Mouse (Mus musculus): ENCODE measurements around the gene Zfp773.

Zfp773 gene

GRCm38 (mm10) chr7:7136379-7136866 is at the start of gene Zfp773:
TSS of gene Zfp773 (minus strand) at chr7:7136755.
- in situ Hi-C loops (cut with MboI, MseI): loop anchor here in 1 of 2 experiments (25.0 kb wide), 1 partner anchor 999 kb away; no protein-coding TSS in a partner anchor

DNA sequence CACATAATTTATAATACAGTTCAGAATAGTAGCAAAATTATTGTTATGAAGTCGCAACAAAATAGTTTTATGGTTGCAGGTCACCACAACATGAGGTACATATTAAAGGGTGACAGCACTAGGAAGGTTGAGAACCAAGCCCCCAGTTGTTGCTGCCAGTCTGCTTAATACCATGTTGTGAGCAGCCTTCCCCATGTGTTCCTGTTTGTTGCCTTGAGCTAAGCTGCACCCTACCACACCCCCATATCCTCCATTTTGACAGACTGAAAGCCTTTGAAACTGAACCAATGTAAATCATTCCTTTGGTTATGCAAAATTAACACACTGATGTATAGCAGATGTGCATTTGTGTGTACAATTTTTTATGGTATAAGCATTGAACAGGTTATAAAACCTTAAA is 49.3 kb upstream of the Zfp773 start:
- in situ Hi-C loops (cut with MboI, MseI): no loop called here

DNA sequence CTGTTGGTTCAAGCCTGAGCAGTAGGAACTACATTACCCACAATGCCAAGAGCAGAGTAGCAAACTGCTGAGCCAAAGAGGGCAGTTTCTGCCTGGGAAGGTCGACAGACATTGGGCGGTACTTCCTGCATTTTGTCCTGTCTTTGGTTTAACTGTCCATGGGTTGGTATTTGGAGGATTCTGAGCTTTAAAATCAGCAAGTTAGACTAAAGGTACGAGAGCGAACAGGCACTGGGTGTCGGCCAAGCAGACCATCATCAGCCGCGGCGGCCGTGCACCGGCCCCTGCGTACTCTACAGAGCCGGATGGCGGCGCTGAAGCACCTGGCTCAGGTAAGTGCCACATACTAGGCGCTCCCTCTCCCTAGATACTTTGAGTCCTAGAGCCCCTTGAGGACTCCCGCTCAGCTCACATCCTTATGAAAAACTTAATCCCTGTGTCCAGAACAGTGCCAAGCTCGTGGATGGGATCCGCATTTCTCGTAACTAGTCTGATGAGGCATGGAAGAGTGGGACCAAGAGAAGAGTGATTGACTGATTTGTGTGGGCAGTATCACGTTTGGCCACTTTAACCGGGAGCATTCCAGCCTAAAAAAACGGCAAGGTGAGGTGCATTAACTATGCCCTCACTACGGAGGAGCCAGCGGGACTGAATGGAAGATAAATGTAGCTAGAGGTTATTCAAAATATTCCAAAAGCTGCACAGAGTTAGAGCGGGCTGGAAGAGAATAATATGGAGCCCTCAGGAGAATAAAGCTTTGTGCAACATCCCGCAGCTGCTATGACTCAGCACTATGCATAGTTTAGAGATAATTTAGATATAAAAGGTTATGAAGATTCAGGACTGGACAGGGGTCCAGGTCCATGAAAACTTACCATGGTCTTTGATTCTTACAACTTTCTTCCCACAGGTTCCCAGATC is 34.9 kb upstream of the Zfp773 start, which contains the start of gene Zfp418:
Zfp418 (plus strand) TSS at position 104 of the 921 bp plus-strand sequence.
- in situ Hi-C loops (cut with MboI, MseI): loop anchor here in 1 of 2 experiments (5.0 kb wide), 1 partner anchor 234 kb away; no protein-coding TSS in a partner anchor

DNA sequence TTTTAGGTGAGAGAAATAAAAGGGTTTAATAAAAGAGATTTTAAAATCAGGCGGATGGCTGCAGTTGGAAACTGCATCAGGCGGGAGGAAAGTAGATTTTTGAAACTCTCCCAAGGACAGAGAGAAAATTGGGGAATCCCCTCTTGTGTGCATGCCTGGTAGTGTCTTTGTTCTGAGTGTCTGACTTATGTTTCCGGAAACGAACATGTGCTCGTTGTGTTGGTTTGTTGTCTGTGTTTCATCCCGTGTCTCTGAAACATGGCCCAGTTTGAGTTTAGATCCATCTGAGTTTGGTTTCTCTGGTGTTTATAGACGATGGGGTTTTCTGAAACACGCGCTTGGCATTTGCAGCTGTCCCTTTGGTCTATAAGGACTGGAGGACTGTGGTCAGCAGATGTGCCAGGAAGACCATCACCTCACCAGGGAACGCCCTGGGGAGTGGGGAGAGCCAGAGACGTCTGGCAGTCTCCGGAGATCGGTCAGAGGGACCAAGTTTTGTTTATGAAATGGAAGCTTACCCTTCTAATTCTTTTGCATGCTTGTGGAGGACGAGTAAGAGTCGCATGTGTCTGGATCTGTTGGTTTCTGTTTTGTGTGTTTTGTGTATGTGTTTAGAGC is 9.5 kb upstream of the Zfp773 start:
- in situ Hi-C loops (cut with MboI, MseI): loop anchor here in 1 of 2 experiments (25.0 kb wide), 1 partner anchor 1009 kb away; no protein-coding TSS in a partner anchor

DNA sequence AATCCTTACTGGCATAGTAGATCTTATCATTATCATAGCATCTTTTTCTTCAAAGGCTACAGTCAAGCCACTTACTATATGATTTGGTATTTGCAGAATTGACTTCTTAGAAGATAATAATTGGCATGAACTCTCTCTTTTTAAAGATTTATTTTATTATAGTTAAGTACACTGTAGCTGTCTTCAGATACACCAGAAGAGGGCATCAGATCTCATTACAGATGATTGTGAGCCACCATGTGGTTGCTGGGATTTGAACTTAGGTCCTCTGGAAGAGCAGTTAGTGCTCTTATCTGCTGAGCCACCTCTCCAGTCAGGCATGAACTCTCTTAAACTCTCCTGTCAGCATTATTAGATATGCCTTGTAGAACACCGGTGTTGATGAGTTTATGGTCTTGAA is 7.7 kb upstream of the Zfp773 start:
- in situ Hi-C loops (cut with MboI, MseI): loop anchor here in 1 of 2 experiments (25.0 kb wide), 1 partner anchor 1007 kb away; no protein-coding TSS in a partner anchor

- in situ Hi-C loops (cut with MboI, MseI): loop anchor here in 1 of 2 experiments (25.0 kb wide), 1 partner anchor 995 kb away; no protein-coding TSS in a partner anchor
Measured at GRCm38 (mm10) chr7:7132751-7133150, 3.8 kb downstream of the Zfp773 start.

GRCm38 (mm10) chr7:7130491-7131124 is 5.9 kb downstream of the Zfp773 start:
- in situ Hi-C loops (cut with MboI, MseI): loop anchor here in 1 of 2 experiments (25.0 kb wide), 1 partner anchor 993 kb away; no protein-coding TSS in a partner anchor

DNA sequence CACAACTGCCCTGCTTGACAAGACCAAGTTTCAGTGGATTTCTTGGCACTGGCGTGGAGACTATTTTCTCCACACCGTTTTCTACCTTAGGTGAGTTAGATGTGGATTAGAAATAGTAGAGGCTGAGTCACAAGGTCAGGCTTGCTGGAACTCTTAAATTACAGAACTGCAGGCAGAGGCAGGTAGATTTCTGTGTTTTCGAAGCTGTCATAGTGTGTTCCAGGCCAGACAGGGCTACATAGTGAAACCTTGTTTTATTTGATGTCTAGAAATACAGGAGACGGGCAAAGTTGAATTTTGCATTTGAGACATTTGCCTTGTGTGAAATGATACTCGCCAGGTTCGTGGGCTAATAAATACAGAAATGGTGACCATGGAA is 15.0 kb downstream of the Zfp773 start:
- in situ Hi-C loops (cut with MboI, MseI): loop anchor here in 1 of 2 experiments (25.0 kb wide), 1 partner anchor 784 kb away; the partner anchor contains the start of genes Gm3854 and Zfp583

DNA sequence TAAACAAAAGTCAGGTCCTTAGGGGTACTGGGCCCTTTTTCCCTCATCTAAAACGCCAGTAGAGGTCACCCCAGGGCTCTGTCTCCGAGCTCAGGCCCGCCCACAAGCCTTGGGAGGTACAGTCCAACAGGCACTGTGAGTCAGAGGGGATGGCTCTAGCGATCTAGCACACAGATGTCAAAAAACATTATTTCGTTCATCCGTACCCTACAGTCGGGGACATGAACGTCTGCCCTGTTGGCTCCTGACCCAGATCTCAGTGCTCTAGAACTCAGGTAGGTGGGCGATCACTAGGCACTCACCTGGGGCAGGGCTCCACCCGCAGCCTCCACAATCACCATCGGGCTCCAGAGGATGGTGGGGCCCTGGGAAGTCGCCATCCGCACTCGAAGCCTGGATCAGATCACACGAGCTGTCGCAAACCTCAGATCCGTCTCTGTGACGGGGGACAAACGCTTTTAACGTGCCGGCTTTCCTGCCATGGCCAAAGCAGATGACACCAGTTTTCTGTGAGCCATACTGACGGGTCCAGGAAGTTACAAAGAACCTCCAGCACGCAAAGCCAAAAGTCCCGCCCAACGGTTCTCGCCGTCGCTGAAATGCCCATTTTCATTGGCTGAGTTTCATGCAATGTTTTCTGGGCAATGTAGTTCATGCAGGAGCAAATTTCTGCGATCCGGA is 15.5 kb downstream of the Zfp773 start, which contains the start of gene Zfp954:
Zfp954 (minus strand) TSS at position 568 of the 681 bp plus-strand sequence.
- in situ Hi-C loops (cut with MboI, MseI): loop anchor here in 1 of 2 experiments (25.0 kb wide), 1 partner anchor 784 kb away; the partner anchor contains the start of genes Gm3854 and Zfp583

DNA sequence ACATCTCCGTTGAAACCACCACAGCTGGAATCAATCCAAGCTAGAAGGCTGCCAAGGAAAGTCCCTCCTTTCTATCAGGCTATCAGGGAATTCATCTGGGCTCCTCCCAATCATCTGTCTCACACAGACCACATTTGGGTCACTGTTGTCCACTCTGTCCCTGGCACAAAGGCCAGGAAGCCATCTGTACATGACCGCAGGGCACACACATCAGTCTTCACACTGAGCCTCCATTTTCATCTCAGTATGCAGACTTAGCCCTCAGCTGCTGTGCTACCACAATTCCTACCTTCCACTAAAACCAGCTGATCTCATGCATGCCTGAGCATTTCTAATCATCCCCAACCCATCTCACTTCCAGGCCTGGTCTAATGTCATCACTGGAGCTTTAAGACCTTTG is 18.1 kb downstream of the Zfp773 start:
- in situ Hi-C loops (cut with MboI, MseI): loop anchor here (5.0 to 25.0 kb wide), 4 partner anchors 74 to 781 kb away; partner anchors contain the start of genes Gm3854 (in 1 of the 2) and Zfp583 (in 1 of the 2)

- in situ Hi-C loops (cut with MboI, MseI): loop anchor here in 1 of 2 experiments (25.0 kb wide), 1 partner anchor 771 kb away; the partner anchor contains the start of genes Gm3854 and Zfp583
Measured at GRCm38 (mm10) chr7:7108501-7108900, 28.1 kb downstream of the Zfp773 start.

Measured in T-helper 17 cell (primary cell).